Mouse (Mus musculus) testis, adult 2 months (tissue): ENCODE data around the gene Hspd1.

Experiments
- CTCF ChIP-seq: fragments of 200-500 bp; IDR thresholded peaks from 2 replicates; pipeline ENCODE4 v1.5.1; 2012; ENCODE audit warnings: low read depth, mild to moderate bottlenecking, inconsistent platforms, low read length, moderate library complexity; ENCODE audit not compliant: control insufficient read depth, insufficient read depth, insufficient replicate concordance
- POLR2A ChIP-seq: fragments of 200-500 bp; IDR thresholded peaks from 2 replicates; pipeline ENCODE4 v1.6.1; 2012; ENCODE audit warnings: low read depth, mild to moderate bottlenecking, inconsistent platforms, low read length, moderate library complexity; ENCODE audit not compliant: control insufficient read depth

DNA sequence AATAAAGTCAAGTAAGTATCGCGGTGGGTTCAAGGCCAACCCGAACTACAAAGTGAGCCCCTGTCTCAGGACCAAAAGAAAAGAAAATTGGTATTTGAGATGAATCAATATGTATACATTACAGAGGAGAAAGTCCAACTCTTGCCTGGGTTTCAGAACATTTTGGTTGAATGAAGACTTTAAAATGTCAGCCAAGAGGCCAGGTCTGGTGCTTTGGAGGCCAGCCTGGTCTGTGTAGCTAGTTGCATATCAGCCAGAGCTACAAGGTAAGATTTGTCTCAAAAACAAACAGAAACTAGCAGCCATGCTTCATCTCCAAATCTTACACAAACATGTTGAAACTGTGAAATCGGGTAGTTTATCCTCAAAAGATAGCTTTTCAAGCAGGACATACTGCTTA lies 34.4 kb downstream of the Hspd1 start:
- TF ChIP-seq CTCF, result no peak
- no peak for TF ChIP-seq POLR2A
